In the genomic region with DNA sequence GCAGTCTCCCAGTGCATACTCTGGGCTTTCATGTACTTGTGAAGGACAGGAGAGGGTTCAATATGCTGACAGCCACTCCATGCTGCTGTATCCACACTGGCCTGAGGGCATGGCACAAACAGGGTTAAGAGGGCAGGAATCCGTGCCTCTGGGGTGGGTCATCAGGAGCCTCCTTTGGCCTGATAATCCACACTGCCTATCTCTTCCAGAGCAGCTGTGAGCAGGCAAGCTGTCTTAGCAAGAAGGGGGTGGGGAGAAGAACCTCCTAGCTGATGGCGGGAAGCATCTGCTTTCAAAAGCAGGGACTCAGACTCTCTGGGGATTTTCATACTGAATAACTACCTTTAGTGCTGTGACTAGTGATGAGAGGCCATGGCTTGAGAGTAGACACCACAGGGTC, we compare ENCODE assay signal across 13 mouse cellular contexts. TPM values are rescaled to one million over a fixed set of nuclear protein-coding genes. Genes with fewer than 3 reads are reported as not detected.
DNase-seq lines count a peak whose midpoint lies in the region; ATAC-seq and TF ChIP-seq lines count a peak whose summit lies in the region.
"Had no signal": no experiment of that assay in that cellular context is flagged by ENCODE, and none has a peak within 500 bp of the region (broad histone marks: within the 10 kb centered on the region; RNA-seq: fewer than 3 reads in every experiment).

No protein-coding gene starts in this region.

- no peaks in the 10 kb centered on the region for H3K27me3 ChIP-seq in stomach, embryonic 14.5 days (ENCODE audit: control insufficient read depth, insufficient read depth, low read length)
- no peaks in the 10 kb centered on the region for H3K27me3 ChIP-seq in stomach, postnatal 0 days (ENCODE audit: control insufficient read depth, insufficient read depth, low read length)
- H3K27me3 ChIP-seq in forebrain, postnatal 0 days (ENCODE audit: insufficient read depth, low read length) = no peaks in the 10 kb centered on the region
- H3K27me3 ChIP-seq: neural tube, embryonic 15.5 days had no signal

- peak; percentile 75; the same call in 1 of the 2 replicates for ATAC-seq in stomach, embryonic 14.5 days (ENCODE audit: insufficient number of reproducible peaks, insufficient read depth, low FRiP score, low read depth)
- no peak for ATAC-seq in stomach, postnatal 0 days (ENCODE audit: low FRiP score, low TSS enrichment)
- ATAC-seq in megakaryocyte progenitor cell, adult 5-6 weeks (replicated peaks; ENCODE audit: poor library complexity) = peak; percentile 77
- ATAC-seq in forebrain, postnatal 0 days = no peak

- peak; percentile 64 for DNase-seq in heart, adult 11 months
- DNase-seq in heart, postnatal 4 days = no peak
- no peak for DNase-seq in stomach, postnatal 0 days (ENCODE audit: low spot score)
- DNase-seq in kidney, postnatal 10 days = no peak
- no peak for DNase-seq in forebrain, postnatal 0 days
- DNase-seq in gastrocnemius, postnatal 36 days = no peak
- DNase-seq: adrenal gland, postnatal 10 days; cerebellum, adult 11 months; lung, embryonic 14.5 days; right cerebral cortex, adult 18-20 months had no signal

- no peak overlapping the region for H3K4me3 ChIP-seq in stomach, embryonic 14.5 days (ENCODE audit: low read depth, low read length)
- H3K4me3 ChIP-seq in stomach, postnatal 0 days (ENCODE audit: low read depth, low read length) = no peak overlapping the region
- no peak overlapping the region for H3K4me3 ChIP-seq in forebrain, postnatal 0 days (ENCODE audit: low read depth, low read length)
- H3K4me3 ChIP-seq: neural tube, embryonic 15.5 days had no signal

- no peak for TF ChIP-seq EP300 in stomach, postnatal 0 days (optimal IDR thresholded peaks at IDR 0.05)

- H3K9me3 ChIP-seq in stomach, embryonic 14.5 days (ENCODE audit: control insufficient read depth, low read depth, low read length) = no peaks in the 10 kb centered on the region
- H3K9me3 ChIP-seq in stomach, postnatal 0 days (ENCODE audit: control insufficient read depth, low read length) = no peaks in the 10 kb centered on the region
- no peaks in the 10 kb centered on the region for H3K9me3 ChIP-seq in forebrain, postnatal 0 days (ENCODE audit: low read length)
- H3K9me3 ChIP-seq: neural tube, embryonic 15.5 days had no signal

- no peak overlapping the region for H3K4me2 ChIP-seq in stomach, embryonic 14.5 days (replicated peaks; ENCODE audit: low read depth, low read length)
- no peak overlapping the region for H3K4me2 ChIP-seq in stomach, postnatal 0 days (replicated peaks; ENCODE audit: low read depth)
- no peak overlapping the region for H3K4me2 ChIP-seq in forebrain, postnatal 0 days (ENCODE audit: low read depth)
- H3K4me2 ChIP-seq: lung, embryonic 14.5 days; neural tube, embryonic 15.5 days had no signal

- H3K36me3 ChIP-seq in stomach, embryonic 14.5 days (ENCODE audit: control insufficient read depth, insufficient read depth, low read length) = no peaks in the 10 kb centered on the region
- no peaks in the 10 kb centered on the region for H3K36me3 ChIP-seq in stomach, postnatal 0 days (ENCODE audit: control insufficient read depth, insufficient read depth, low read length)
- no peaks in the 10 kb centered on the region for H3K36me3 ChIP-seq in forebrain, postnatal 0 days (ENCODE audit: insufficient read depth)

- H3K27ac ChIP-seq in stomach, embryonic 14.5 days (ENCODE audit: low read length) = no peak overlapping the region
- no peak overlapping the region for H3K27ac ChIP-seq in stomach, postnatal 0 days (replicated peaks)
- H3K27ac ChIP-seq in forebrain, postnatal 0 days (ENCODE audit: low read depth, low read length) = no peak overlapping the region
- H3K27ac ChIP-seq: neural tube, embryonic 15.5 days had no signal

- H3K4me1 ChIP-seq in stomach, embryonic 14.5 days (ENCODE audit: control insufficient read depth, insufficient read depth, low read length) = no peaks in the 10 kb centered on the region
- no peaks in the 10 kb centered on the region for H3K4me1 ChIP-seq in stomach, postnatal 0 days (replicated peaks; ENCODE audit: control insufficient read depth, insufficient read depth)
- no peaks in the 10 kb centered on the region for H3K4me1 ChIP-seq in forebrain, postnatal 0 days (ENCODE audit: insufficient read depth)
- H3K4me1 ChIP-seq: neural tube, embryonic 15.5 days had no signal

- intact Hi-C loops in gastrocnemius, postnatal 36 days (cut with DNase I) = no loop called here

- no peak for TF ChIP-seq CTCF in stomach, postnatal 0 days (IDR thresholded peaks at IDR 0.05; ENCODE audit: low read depth)
- TF ChIP-seq CTCF in forebrain, postnatal 0 days (IDR thresholded peaks at IDR 0.05; ENCODE audit: low read depth) = no peak

- no peak overlapping the region for H3K9ac ChIP-seq in stomach, embryonic 14.5 days (replicated peaks; ENCODE audit: low read depth, low read length)
- H3K9ac ChIP-seq in stomach, postnatal 0 days (ENCODE audit: low read length) = no peak overlapping the region
- no peak overlapping the region for H3K9ac ChIP-seq in forebrain, postnatal 0 days
- H3K9ac ChIP-seq: lung, embryonic 14.5 days; neural tube, embryonic 15.5 days had no signal

- 49% methylated on average over 2 of the region's 2 CpGs for WGBS in stomach, embryonic 14.5 days
- WGBS in stomach, postnatal 0 days = 25% methylated on average over 2 of the region's 2 CpGs
- 57% methylated on average over 2 of the region's 2 CpGs for WGBS in forebrain, postnatal 0 days

RNA-seq across cellular contexts. Expression of gene Eral1, which starts 14.3 kb away (rescaled TPM):
- 10 to 100 TPM; 23.7 to 24.0 TPM for total RNA-seq in heart, postnatal 4 days (2021)
- 33.4 and 33.5 TPM in 2 replicates for polyA plus RNA-seq in stomach, embryonic 14.5 days (2014; fragmentation: Nextera tagmentation; extraction: Ambion mirVana)
- polyA plus RNA-seq in stomach, postnatal 0 days (2015; fragmentation: Nextera tagmentation; extraction: Ambion mirVana) = 12.8 and 15.0 TPM in 2 replicates
- total RNA-seq in megakaryocyte progenitor cell, adult 5-6 weeks (2015) = 22.3 and 23.8 TPM in 2 replicates
- 25.0 and 26.2 TPM in 2 replicates for total RNA-seq in megakaryocyte progenitor cell, adult 5-6 weeks (2017)
- 27.4 and 30.3 TPM in 2 replicates for total RNA-seq in forebrain, postnatal 0 days (2014; rRNA removed)
- polyA plus RNA-seq in forebrain, postnatal 0 days (2015; fragmentation: Nextera tagmentation; extraction: Ambion mirVana) = 25.5 and 26.7 TPM in 2 replicates
- 10 to 100 TPM; 21.7 to 22.7 TPM for total RNA-seq in gastrocnemius, postnatal 36 days (2021)

RNA-seq across cellular contexts. Expression of gene Flot2, which starts 28.2 kb away (rescaled TPM):
- total RNA-seq in heart, postnatal 4 days (2021) = 10 to 100 TPM; 89.1 to 98.5 TPM
- polyA plus RNA-seq in stomach, embryonic 14.5 days (2014; fragmentation: Nextera tagmentation; extraction: Ambion mirVana) = 54.1 and 60.6 TPM in 2 replicates
- polyA plus RNA-seq in stomach, postnatal 0 days (2015; fragmentation: Nextera tagmentation; extraction: Ambion mirVana) = 30.9 and 31.5 TPM in 2 replicates
- 48.8 and 50.2 TPM in 2 replicates for total RNA-seq in megakaryocyte progenitor cell, adult 5-6 weeks (2015)
- total RNA-seq in megakaryocyte progenitor cell, adult 5-6 weeks (2017) = 71.5 and 75.5 TPM in 2 replicates
- 77.1 and 83.9 TPM in 2 replicates for total RNA-seq in forebrain, postnatal 0 days (2014; rRNA removed)
- polyA plus RNA-seq in forebrain, postnatal 0 days (2015; fragmentation: Nextera tagmentation; extraction: Ambion mirVana) = 101 and 105 TPM in 2 replicates
- 10 to 100 TPM; 51.7 to 55.6 TPM for total RNA-seq in gastrocnemius, postnatal 36 days (2021)

RNA-seq across cellular contexts. Expression of gene Fam222b, which starts 28.6 kb away (rescaled TPM):
- total RNA-seq in heart, postnatal 4 days (2021) = 10 to 100 TPM; 17.1 to 17.5 TPM
- polyA plus RNA-seq in stomach, embryonic 14.5 days (2014; fragmentation: Nextera tagmentation; extraction: Ambion mirVana) = 15.2 and 16.4 TPM in 2 replicates
- polyA plus RNA-seq in stomach, postnatal 0 days (2015; fragmentation: Nextera tagmentation; extraction: Ambion mirVana) = 5.1 and 5.6 TPM in 2 replicates
- total RNA-seq in megakaryocyte progenitor cell, adult 5-6 weeks (2015) = 20.3 and 20.6 TPM in 2 replicates
- total RNA-seq in megakaryocyte progenitor cell, adult 5-6 weeks (2017) = 5.7 and 6.0 TPM in 2 replicates
- total RNA-seq in forebrain, postnatal 0 days (2014; rRNA removed) = 17.4 and 24.6 TPM in 2 replicates
- polyA plus RNA-seq in forebrain, postnatal 0 days (2015; fragmentation: Nextera tagmentation; extraction: Ambion mirVana) = 21.9 and 24.0 TPM in 2 replicates
- 1 to 10 TPM; 6.0 to 6.1 TPM for total RNA-seq in gastrocnemius, postnatal 36 days (2021)

RNA-seq across cellular contexts. Expression of gene Dhrs13, which starts 33.8 kb away (rescaled TPM):
- 1 to 10 TPM; 7.8 to 9.3 TPM for total RNA-seq in heart, postnatal 4 days (2021)
- polyA plus RNA-seq in stomach, embryonic 14.5 days (2014; fragmentation: Nextera tagmentation; extraction: Ambion mirVana) = 19.1 and 21.4 TPM in 2 replicates
- polyA plus RNA-seq in stomach, postnatal 0 days (2015; fragmentation: Nextera tagmentation; extraction: Ambion mirVana) = 7.3 and 7.9 TPM in 2 replicates
- total RNA-seq in megakaryocyte progenitor cell, adult 5-6 weeks (2015) = 6.7 and 7.2 TPM in 2 replicates
- 5.6 and 9.7 TPM in 2 replicates for total RNA-seq in megakaryocyte progenitor cell, adult 5-6 weeks (2017)
- total RNA-seq in forebrain, postnatal 0 days (2014; rRNA removed) = 48.4 and 59.2 TPM in 2 replicates
- polyA plus RNA-seq in forebrain, postnatal 0 days (2015; fragmentation: Nextera tagmentation; extraction: Ambion mirVana) = 40.5 and 48.4 TPM in 2 replicates
- total RNA-seq in gastrocnemius, postnatal 36 days (2021) = 1 to 10 TPM in 1 of 2 experiments, under 1 TPM in 1; 0.94 to 1.9 TPM

Comparison
In these comparisons a context has a peak if more than half of its experiments do, and no peak if none do; other contexts are left out.
1. ATAC-seq: peak in stomach, embryonic 14.5 days (single experiment) and megakaryocyte progenitor cell, adult 5-6 weeks (single experiment); none in stomach, postnatal 0 days (single experiment) and forebrain, postnatal 0 days (single experiment).